Mouse (Mus musculus) cerebellum, adult 11 months (tissue): ENCODE data around the gene Trim63.
"Not testable (repeated sequence)": the region's sequence is repeated elsewhere in the genome, so short reads cannot be mapped to it uniquely, and the experiment has no call there.

ENCODE experiments used
- DNase-seq: peaks from one replicate; pipeline ENCODE4 v3.0.0; 2022

Trim63 gene

DNA sequence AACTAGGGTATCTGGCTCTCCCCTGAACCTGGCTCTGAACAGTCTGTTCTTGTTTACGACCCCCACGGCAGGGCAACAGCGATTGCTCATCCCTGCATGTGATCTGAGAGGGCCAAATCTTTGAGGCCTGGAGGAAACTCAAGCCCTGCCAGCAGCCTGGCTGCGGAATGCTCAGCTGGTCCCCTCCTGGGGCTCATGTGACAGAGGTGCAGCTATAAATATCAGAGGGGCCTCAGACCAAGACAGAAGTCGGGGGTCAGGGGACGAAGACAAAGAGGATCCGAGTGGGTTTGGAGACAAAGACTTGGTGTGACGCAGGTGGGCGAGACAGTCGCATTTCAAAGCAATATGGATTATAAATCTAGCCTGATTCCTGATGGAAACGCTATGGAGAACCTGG, at the start of gene Trim63:
Gene Trim63 (plus strand): TSS at position 245 of the 400 bp plus-strand sequence.
- no peak for DNase-seq

DNA sequence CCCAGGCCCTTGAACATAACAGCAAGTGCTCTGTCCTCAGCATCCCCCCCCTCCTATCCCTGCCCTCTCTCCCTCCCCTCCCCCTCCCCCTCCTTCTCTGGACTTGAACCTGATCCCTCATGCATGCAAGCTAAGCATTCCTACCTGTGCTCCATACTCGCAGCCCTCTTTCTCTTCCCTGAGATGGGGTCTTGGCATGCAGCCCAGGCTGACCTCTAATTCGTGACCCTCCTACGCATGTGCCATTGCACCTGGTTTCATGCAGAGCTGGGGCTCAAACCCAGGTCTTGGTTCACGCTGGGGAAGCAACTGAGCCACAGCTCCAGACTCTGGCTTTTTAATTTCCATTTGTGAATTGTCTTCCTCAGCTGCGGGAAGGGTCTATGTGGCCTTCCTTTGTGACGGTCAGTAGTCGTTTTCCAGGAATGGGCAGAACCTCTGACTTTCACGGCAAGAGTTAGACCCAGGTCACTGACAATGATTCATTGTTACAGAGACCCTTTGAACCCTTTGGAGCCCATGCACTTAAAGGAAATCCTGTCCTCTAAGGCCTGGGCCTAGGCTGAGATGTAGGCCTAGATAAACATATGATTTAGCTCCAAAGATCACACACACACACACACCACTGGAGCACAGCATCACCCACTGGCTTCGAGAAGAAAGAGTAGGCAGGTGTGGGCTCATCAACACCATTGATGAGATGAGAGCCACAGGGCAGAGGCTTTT, 48.9 kb upstream of the Trim63 start:
- DNase-seq: no peak

DNA sequence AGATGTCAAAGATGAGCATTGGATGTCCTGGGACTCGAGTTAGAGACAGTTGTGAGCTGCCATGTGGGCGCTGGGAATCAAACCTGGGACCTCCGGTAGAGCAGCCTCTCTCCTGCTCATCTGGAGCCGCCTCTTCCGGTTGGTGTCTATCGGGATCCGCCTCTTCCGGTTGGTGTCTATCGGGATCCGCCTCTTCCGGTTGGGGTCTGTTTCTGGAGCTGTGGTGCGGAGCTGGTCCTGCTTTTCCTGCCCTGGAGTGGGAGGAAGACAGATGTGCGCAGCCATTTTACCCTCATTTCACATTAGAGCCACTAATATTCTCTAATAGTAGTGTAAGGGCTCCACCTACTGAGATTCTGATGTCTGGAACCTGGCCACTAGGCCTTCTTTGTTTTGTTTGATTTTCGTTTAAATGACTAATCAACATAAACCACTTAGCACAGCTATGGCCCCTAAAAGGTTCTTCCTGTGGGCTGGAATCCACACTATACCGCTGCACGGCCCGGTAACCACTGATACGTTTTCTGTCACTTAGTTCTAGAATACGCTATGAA, 46.7 kb upstream of the Trim63 start:
- DNase-seq: no peak

DNA sequence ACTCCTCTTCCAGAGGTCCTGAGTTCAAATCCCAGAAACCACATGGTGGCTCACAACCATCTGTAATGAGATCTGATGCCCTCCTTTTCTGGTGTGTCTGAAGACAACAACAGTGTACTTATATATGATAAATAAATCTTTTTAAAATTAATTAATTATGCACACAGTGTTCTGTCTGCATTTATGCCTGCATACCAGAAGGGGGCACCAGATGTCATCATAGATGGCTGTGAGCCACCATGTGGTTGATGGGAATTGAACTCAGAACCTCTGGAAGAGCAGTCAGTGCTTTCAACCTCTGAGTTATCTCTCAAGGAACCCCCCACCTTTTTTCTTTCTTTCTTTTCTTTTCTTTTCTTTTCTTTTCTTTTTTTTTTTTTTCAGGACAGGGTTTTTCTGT, 45.3 kb upstream of the Trim63 start:
- not testable (repeated sequence) for DNase-seq

DNA sequence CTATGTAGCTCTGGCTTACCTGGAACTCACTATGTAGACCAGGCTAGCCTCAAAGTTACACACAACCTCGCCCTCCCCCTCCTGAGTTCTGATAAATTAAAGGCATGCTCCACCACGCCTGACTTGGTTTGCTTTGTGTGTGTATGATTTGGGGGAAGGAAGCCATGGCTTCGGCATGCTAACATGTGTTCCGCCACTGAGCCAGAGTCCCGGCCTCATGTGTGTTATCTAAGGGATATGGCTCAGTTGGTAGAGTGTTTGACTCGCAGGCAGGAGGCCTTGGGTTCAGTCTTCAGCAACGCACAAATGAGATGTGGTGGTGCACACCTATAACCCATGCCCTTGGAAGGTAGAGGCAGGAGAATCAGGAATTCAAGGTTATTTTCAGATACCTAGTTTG, 42.9 kb upstream of the Trim63 start:
- DNase-seq: no peak

DNA sequence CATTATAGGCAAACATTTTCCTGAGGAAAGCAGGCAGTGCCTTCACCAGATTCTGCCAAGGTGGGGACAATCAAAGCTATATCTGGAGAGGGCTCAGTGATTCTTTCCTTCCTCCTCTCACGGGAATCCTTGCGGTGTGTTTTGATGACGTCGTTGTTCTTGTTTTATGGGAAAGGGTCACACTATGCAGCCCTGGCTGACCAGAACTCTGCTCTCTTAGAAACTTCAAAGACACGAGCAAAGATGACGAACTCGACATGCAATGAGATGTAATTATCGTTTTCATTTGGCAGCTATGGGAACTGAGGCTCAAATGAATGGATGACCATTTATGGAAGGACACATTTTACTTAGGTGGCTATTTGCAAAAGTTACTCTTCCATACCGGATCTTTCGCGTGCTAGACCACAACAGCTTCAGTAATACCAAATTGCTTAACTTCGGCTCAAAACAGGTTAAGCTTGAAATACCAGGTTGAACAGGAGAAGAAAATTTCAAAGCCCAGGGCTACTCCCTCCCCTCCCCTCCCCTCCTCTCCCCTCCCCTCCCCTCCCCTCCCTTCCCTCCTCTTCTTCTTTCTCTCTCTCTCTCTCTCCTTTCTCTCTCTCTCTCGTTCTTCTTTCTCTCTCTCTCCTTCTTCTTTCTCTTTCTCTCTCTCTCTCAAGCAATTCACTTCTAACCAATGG, 42.0 kb upstream of the Trim63 start:
- DNase-seq: no peak

DNA sequence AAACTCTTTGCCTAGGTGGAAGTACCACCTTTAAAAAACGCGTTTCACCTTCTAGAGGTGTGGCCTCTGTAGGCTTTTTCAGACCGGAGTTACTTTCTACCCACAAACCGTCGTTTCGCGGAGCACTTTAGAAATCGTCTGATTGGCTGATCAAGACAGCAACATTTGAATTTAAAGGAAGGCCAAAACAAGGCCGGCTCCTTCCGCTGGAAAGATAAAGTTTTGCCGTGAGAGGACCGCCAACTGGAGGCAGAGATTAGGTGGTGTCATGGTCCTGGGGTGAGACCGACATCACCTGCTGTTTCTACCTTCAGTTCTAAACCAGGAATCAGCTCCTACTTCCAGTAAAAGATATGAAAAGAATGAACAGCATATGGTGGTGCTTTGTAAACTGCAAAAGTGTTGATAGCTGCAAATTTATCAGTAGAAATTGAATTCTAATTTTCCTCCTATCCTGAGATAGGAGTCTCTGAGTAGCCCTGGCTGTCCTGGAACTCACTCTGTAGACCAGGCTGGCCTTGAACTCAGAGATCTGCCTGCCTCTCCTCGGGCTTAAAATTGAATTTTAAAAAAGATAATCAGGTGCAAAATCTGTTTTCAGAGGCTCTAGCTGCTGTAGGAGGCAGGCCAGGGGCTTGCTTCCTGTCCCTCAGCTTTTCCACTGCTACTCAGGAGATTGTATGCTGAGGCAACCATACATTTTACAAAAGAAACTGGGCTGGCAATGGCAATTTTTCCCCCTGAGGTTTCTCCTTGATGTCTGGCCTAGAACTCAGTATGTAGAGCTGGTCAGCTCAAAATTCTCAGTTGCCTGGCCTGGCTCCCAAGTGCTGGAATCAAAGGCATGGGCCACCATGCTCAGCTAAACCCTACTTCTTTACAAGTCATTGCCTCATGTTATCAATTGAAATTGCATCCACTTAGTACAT, 41.2 kb upstream of the Trim63 start:
- DNase-seq: no peak

DNA sequence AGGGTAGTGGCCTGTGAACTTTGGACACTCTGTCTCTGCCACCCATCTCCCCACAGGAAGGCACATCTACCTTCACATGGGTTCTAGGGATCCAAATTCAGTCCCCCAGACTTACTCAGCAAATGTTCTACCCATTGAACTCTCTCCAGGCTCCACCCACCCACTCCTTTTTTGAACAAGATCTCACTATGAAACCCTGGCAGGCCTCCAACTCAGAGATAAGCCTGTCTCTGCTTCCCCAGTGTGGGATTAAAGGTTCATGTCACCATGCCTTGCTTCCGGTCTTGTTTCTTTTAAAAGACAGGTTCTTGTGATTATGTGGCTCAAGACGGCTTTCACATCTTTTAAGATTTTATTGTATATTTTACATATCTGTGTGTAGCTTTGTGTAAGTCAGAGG, 30.0 kb upstream of the Trim63 start:
- no peak for DNase-seq

DNA sequence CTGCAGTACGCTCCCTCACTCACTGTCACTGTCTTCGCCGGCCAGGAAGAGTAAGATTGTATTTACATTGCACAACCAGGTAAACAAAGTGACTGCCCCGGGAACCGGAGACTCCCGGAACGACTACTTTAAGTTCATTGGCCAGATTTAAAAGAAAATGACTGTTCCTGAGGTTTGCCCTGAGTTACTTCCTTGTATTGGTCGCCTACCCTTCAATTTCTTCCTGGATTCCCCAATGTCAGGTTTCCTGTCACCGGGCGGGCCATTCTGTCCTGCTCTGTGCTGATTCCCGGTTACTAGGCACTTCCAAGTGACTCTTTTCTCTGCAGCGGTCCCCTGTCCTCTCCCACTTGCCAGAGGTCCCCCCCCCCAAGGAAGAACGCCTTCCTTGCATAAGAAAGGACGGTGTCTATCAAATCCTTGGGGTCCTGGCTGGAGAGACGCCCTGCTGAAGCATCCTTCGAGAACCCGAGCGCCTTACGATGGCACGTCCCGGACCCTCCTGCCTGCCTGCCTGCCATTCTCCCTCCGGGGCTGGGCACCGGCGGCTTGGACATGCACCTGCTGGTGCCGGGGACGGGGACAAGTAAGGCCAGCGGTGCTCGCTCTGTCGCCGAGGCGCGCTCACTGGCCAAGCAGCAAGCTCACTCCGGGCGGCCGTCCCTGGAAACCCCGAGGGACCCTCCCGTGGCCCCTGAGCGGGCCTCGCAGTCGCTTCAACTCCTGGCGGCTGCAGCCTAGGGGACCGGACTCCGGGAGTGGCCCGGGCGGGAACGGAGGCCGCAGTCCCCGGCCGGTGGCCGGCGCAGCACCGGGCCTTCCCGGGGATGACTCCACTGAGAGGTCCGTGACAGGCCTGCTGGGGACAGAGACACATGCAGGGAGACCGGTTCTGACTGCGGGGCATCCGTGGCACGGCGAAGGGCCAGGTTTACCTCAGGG, 28.4 kb upstream of the Trim63 start:
- no peak for DNase-seq

DNA sequence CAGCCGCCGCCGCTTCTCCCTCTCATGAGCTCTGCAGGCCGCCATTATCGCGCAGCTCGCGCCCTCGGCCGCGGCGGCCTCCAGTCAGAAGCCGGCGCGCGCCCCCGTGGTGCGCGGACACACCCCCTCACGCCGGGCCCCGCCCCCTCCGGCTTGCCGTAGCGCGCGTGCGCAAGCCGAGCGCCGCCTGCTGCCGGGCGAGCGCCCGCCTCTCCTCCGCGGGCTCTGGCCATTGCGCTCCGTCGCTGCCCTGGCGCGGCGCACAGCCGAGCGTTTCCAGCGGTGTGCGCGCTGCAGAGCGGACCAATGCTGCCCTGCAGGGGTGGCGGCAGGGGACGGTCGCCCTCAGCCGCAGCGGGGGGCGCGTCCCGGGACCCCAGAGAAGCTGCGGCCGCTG, 27.8 kb upstream of the Trim63 start:
- peak; percentile 96 for DNase-seq

DNA sequence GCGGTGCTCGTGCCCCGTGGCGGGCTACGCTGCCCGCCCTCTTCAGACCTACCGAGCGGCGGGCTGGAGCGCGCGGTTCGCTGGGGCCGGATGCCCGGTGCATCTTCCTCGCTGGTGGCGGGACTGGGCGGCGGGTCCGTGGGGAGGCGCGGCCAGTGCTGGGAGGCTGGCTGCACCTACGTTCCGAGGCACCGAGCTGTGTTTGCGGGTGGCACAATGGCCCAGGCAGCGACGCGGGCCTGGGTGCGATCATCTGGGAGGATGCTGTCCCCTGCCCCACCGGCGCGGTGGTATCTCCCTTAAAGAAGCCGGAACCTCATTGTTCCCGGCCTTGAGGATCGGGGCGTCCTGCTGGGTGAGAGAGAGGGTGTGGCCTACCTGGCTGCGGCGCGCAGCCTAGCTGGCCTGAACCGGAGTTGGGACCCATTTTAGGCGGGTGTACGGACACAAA, 27.3 kb upstream of the Trim63 start, which contains the start of gene Pdik1l:
Gene Pdik1l (minus strand): TSS at position 321 of the 451 bp plus-strand sequence.
- peak; percentile 70 for DNase-seq

DNA sequence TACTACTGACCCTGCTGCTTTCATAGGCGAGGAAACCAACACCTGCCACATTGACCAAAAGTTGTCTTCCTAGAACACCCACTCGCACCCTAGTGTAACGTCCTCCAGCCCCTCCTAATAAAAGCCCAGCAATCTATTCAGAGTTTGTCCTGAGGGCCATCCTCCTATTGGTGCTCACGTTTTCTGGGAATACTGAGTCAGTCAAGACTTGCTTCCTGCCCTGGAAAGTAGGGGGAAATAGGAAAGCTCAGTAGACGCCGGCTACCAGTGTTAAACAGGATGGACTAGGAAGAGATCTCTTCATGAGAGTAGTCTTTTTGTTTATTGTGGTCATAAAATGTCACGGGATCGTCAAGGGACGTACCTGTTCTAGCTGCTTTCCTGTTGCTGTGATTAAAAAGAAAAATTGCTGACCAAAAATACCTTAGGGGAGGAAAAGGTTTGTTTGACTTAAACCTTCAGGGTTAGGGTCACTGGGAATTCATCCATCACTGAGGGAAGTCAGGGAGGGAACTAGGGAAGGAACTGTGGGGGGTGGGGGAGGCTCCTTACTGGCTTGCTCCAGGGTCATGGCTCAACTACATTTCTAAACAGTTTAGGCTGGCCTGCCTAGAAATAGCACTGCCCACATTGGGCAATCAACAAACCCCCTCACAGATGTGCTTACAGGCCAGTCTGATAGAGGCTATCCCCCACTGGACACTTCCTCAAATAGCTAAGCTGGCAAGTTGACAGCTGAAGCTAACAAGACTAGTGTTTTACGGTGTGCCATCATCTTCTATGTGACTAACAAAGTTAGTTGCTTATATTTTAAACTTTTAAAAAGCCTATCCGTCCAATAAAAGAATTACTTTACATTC, 26.3 kb upstream of the Trim63 start:
- no peak for DNase-seq

DNA sequence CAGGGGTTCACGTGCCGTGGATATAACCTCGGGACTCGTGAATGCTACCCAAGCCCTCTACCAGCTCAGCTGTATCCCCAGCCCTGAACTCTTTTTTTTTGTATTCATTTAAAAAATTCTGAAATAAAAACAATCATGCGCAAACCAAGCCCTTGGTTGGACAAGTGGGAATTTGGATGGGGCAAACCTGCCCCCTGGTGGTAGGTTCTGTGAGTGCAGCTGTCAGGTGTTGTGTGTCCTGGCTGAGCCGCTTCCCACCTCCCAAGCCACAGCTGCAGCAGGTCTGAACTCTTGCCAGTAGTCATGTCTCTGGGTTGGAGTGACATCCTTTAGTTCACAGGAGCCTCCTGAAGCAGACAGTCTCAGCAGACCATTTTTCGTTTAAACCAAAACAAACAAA, 22.9 kb upstream of the Trim63 start:
- DNase-seq: peak; percentile 63

DNA sequence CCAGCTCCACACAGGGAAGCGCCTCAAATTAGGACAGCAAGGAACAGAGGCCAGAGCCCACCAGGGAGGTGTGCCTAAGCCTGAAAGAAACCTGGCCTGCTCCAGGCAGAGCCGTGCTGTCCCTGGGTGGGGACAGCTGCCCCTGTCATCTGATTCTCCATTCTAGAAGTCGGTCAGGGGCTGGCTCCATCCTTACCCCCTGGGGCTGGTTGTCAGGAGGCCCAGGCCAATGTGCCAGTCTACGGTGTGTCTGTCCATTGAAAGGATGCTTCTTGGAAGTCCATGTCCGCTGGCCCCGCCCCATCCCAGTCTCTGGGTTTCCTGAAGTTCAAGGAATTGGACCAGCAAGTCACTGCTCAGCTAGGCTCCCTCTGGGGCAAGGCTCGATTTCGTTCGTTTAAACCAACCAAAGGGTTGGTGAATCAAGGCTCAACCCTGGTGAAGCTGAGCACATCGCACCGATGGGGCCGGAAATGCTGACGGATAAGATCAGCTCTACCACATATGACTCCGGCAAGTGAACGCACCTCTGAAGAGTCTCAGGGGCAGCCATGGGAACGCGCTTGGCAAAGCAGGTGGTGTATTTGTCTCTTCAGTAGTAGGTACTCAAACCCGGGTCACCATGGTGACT, 21.7 kb upstream of the Trim63 start:
- no peak for DNase-seq

DNA sequence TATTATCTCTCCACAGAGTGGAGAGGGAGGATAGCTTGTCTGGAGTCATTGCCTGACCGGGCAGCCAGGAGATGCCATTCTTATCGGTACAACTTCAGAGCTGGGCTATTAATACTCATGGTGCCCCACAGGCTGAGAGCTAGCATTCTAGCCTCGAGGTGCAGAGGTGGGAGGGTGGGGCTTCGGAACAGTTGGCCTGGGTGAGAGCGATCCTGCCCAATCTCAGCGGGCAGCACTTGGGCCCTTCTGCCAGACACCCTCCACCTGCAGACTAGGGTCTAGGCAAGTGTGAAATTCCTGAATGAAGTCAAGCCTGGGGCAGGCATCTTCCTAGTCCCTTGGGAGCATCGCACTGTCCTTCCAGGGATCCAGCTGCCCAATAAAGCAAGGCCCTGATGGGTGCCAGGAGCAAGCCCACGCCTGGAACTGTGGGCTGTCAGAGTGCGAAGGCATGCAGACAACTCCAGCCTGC, 21.2 kb upstream of the Trim63 start:
- DNase-seq: no peak

DNA sequence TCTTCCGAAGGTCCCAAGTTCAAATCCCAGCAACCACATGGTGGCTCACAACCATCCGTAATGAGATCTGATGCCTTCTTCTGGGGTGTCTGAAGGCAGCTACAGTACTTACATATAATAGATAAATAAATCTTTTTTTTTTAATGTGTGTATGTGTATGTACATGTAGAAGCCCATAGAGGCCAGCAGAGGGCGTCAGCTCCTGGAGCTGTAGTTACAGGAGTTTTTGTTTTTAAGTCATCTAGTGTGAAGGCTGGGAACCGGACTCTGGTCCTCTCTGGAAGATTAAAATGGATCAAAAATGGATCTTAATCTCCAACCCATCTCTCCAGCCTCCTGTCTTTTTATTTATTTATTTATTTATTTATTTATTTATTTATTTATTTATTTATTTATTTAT, 18.8 kb upstream of the Trim63 start:
- DNase-seq: not testable (repeated sequence)

DNA sequence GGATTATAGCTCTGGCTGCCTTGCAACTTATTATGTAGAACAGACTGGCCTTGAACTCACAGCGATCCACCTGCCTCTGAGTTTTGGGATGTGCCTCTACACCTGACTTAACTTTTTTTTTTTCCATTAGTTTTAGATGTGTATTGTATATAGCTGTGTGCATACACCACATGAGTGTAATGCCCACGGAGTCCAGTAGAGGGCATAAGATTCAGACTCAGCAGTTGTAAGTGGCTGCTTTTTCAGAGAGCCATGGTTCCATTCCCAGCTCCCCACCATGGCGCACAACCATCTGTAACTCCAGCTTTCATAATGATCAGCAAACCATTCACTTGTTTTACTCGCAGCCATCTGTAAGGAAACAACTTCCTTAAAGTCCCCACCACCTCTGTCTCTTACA, 18.4 kb upstream of the Trim63 start:
- no peak for DNase-seq

DNA sequence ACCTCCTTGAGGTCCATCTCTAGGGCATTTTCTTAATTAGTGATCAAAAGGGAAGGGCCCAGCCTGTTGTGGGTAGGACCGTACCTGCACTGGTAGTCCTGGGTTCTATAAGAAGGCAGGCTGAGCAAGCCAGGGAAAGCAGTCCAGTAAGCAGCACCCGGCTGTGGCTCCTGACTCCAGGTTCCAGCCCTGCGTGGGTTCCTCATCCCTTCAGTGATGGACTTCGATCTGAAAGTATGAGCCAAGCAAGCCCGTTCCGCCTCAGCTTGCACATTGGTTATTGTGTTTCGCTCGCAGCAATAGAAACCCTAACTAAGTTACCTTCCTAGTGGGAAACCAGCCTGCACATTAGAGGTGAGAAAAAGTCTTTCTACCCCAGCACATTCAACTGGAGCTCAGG, 17.6 kb upstream of the Trim63 start:
- DNase-seq: no peak

DNA sequence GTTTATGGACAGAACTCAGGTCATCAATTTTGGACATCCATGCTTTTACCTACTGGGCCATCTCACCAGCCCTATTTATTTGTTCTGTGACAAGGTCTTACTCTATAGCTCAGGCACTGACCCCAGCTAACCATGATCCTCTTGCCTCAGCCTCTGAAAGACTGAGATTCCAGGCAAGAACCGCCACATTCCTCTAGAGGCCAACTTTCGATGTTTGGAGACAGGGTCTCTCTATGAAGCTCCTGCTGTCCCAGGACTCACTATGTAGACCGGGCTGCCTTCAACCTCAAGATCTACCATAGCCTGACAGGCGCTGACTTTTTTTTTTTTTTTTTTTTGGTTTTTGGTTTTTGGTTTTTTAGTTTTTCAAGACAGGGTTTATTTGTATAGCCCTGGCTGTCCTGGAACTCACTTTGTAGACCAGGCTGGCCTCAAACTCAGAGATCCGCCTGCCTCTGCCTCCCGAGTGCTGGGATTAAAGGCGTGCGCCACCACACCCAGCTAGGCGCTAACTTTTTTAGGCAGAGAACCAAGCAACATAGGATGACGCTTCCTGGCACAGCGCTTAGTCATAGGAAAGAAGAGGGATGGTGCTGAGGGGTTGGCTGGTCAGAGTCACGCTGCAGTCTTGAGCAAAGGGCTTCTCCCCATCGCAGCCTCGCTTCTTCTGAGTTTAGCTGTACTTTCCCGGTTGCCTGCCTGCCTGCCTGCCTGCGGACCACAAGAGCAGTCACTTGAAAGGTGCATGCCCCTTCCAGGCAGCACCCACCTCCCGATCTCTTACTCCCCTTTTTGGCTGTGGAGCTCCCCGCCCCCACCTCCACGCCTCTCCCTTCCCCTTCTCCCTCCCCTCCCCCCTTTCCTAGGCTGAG, 16.1 kb upstream of the Trim63 start:
- DNase-seq: no peak
